Mouse (Mus musculus) A20 (cell line): ENCODE data around the gene I830077J02Rik.
"Not testable (repeated sequence)": the region's sequence is repeated elsewhere in the genome, so short reads cannot be mapped to it uniquely, and the experiment has no call there.

ENCODE experiments used
- DNase-seq: peaks from one replicate; pipeline ENCODE4 v3.0.0-alpha.2; 2011; ENCODE audit warnings: low read depth, low spot score

The I830077J02Rik gene

DNA sequence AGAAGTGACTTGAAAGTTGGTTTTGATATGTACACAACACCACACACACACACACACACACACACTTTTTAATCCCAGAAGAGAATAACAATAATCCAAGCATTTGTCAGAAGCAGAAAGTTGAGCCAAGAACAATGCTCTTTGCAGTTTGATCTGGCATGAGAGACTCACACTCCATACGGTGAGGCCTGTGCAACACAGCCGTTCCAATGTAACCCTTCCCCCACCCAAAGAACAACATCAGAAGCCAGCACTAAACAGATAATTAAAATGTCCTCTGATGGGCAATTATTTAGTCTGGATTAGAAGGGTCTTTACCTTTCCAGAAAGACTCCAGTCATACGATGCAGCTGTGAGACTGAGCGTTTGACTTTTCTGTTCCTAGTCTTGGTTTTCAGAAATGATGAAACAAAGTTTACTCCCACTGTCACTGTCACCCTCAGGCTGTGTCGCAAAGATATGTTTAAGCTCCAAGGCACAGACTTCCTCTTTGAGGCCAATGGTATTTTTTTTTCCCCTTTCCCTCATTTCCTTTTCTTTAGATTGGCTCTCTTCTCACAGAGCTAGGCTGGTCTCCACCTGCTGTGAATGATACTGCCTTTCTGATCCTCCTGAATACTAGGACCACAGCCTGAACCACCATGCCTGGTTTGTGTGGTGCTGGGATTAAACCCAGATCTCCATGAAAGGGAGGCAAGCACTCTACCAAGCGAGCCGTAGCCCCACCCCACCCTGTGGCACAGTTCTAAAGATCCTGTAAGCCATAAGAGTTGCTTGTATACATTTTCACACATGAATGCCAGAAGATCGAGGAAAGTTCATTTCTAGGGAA is at the start of gene I830077J02Rik:
Gene I830077J02Rik, minus strand, starts transcription at position 425 of the 832 bp plus-strand sequence.
- DNase-seq: no peak

DNA sequence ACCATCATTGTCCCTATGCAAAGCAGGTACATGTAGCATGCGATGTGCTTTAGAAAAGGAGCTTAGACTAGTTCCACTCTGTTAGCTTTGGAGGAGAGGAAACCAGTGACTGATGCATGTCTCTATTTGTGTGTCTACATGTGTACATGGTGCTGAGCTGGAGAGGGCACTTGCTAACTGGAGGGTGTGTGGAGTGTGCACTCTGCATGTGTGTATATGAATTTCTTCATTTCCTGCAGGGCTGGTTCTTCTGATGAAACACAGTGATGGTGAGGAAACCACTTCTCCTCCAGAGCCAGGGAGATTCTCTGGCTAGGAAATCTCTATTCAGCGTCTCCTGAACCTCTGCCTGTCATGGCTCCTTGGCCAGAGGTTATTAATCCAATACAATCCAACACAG is 41.7 kb upstream of the I830077J02Rik start:
- DNase-seq: no peak

DNA sequence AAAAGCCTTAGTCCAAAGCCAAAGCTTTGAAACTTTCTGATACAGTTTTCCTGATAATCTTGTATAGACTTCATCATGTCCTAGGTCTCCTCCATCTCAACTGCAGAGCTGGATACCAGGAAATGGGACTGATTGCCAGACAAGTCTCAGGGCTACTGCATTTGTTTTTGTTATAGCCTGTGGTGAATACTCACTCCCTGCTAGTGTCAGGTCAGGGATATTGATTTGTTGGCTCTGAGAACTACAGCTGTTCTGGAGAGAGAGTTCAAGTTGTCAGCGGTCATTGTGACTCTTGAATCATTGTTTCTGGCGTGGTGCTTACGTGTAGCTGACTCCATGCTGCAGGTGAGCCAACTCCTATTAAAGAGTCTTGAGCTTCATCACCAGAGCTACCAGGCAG is 40.9 kb upstream of the I830077J02Rik start, which contains the start of gene Ovgp1:
Gene Ovgp1, plus strand, starts transcription at position 301 of the 400 bp plus-strand sequence.
- no peak for DNase-seq

DNA sequence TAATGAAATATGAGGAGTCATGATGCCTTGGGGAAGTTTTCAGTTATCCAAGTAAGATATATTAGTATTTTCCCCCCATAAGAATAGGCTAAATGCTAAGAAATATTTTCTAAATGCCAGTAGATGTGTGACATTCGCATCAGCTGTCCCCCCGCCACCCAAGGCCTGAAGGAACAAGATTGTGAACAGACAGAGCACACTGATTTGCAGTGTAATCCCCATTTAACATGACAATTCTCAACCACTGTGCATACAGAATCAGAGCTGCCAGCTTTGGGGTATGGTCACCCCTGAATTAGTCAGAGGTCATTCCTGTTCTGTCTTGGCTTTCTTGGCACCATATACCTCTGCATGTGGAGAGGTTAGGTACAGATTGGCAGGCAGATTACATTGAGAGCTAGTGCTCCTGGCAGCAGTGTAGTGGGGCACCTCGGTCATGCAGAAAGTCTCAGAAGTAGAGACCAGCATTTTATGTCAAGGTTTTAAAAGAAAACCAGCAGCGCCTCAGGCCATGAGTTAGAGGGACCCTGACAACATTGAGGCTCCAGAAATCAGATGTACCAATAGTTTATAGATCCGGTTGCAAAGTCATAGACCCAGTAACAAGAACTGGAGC is 39.5 kb upstream of the I830077J02Rik start:
- no peak for DNase-seq

DNA sequence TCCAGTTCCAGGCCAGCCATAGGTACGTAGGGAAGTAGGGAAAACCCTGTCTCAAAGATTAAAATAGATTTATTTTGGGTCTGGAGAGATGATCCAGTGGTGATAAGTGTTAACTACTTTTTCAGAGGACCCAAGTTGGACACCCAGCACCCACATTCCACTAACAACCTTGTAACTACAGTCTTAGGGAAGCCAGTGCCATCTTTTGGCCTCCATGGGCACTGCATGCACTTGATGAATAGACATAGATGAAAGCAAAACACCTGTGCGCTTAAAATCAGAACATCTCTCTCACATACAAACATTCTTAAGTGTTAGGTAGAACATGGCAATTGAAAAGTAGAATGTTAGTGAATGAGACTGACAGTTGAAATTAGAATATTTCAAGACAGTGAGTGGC is 28.2 kb upstream of the I830077J02Rik start:
- peak; percentile 53 for DNase-seq

DNA sequence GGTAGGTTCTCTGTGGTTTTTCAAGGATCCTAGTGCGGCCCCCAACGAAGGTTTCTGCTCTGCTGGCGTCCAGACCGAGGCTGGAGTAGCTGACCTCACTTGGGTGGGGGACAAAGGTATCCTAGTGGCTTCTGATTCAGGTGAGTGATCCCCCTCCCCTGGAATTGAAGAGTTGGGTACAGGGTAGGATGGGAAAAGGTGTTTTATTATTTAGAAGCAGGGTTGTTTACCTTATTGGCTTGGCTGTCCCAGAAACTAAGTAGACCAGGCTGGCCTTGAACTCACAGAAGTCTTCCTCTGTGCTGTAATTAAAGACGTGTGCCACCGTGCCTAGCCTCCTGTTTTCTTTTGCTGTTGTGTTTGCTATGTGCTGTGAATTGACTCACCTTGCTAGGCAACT is 27.5 kb upstream of the I830077J02Rik start, which contains the start of gene Atp5f1:
Gene Atp5f1, minus strand, starts transcription at position 101 of the 400 bp plus-strand sequence.
- DNase-seq: no peak

DNA sequence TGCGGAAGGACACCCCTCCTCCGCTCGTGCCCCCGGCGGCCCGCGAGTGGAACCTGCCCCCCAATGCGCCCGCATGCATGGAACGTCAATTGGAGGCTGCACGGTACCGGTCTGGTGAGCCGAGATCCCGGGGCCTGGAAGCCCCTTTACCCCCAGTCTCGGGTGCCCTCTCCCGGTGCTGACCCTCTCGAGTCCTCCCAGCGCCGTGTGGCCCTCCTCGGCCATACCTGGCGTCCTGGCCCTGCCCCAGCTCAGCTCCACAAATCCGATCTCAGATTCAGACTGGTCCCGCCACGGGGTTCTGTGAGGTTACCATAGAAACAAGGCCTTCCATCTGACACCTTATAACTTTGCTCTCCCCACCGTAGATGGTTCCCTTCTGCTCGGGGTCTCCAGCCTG is 27.1 kb upstream of the I830077J02Rik start:
- no peak for DNase-seq

DNA sequence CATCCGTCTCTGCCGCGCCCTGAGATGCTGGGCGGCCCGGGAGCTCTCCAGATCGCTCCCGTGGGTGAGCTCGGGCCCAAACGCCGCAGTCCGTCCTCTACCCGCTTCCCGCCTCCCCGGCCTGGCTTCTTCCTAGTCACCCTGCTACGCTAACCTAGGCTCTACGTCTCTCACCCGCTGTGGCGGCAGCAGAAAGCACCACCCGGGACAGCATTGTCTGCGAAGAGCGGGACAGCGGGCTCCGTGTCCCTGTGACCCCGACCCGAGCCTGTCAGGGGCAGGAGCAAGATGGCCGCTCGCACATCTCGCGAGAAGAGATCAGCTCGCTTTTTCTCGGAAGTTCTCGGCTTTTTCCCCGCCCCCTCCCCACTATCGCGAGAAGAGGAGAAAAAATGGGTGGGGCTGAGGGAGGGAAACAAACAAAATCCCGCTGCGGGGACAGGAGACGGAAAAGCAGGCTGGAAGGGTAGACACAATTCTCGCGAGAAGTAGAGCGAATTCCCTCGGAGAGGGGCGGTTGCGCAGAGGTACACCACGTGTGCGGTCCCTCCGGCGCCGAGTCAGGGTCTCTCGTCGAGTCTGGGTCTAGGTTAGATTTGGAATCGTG is 26.6 kb upstream of the I830077J02Rik start, which contains the start of gene Wdr77:
Gene Wdr77, plus strand, starts transcription at position 396 of the 607 bp plus-strand sequence.
- peak; percentile 100 for DNase-seq

DNA sequence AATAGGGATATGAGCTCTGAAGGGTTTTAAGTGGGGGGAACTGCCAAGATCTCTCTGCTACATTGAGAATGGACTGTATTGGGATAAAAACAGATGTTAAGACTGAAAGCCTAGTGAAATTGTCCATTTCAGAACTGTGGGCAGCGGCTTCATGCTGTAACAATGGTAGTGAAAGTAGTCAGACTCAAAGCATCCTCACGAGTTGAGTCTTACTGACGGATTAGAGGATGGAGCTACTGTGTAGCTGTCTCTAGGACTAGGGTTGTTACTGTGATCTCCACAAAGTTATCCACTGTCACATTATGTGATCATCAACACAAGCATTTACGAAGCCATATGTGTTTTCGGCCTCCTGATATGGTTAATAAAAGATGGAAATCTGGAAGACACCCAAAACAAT is 25.7 kb upstream of the I830077J02Rik start:
- DNase-seq: no peak

DNA sequence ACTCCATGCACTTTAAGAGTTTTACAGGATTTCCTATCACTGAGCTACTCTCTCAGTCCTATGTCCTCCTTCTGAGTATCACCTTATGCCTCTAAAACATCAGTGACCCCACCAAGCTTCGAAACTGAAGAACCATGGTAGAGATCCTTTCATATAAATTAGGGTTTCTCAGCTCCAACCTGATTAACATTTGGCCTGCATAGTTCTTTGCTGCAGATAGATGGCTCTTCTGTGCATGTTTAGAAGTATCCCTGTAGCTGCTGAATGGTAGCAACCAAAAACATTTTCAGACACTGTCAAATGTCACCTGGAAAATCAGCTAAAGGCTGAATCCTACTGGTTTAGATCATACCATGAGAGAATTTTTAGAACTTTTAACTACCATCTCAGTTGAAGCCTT is 24.8 kb upstream of the I830077J02Rik start:
- no peak for DNase-seq

DNA sequence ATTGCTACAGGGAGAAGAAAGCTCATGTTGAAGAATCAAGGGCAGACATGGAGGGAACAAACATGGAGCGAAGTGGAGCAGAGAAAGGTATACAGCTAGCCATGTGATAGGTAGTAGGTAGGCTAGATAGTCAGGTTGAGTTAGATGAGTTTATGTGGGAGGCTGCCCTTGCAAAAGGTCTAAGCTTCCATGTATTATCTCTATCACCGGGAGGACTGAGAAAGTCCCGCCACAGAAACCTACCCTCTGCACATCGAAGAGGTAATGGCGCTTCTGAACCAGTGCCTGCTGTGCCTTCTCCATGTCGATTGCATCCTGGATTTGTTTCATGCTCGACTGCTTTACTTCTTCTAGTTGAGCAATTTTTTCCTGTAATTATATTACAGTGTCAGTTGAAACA is 18.9 kb upstream of the I830077J02Rik start:
- no peak for DNase-seq

DNA sequence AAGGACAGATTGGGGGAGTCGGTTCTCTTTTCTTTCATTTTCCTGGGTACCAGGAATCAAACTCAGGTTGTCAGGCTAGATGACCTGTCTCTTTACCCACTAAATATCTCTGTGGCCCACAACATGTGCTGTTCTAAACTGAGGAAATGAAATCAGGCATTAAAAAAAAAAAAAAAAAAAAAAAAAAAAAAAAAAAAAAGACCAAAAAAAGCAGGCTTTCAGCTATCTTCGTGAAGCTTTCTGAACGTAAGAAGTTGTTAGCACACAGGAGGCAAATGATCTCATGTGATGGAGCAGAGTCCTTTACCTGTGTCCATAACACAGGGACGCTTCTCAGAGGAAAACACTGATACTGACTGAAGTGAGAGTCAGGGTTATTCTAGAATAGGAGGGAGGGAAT is 3.6 kb upstream of the I830077J02Rik start:
- DNase-seq: no peak

DNA sequence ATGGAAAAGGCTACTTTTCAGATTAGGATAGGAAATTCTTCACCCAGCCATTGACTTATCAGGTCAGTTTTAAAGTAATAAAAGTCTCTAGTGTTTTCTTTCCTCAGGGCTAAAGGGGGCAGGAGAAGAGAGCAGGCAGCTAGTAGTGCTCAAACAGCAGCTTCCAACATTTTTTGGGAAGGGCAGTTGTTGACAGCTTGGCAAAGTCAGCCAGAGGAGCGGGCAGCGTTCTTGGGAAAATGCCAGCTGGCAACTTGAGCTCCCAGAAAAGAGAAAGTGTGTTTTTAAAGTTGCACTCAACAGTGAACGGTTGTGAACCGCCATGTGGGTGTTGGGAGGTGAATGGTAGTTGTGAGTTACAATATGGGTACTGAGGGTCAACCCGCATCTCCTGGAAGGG is 2.6 kb upstream of the I830077J02Rik start:
- DNase-seq: no peak

DNA sequence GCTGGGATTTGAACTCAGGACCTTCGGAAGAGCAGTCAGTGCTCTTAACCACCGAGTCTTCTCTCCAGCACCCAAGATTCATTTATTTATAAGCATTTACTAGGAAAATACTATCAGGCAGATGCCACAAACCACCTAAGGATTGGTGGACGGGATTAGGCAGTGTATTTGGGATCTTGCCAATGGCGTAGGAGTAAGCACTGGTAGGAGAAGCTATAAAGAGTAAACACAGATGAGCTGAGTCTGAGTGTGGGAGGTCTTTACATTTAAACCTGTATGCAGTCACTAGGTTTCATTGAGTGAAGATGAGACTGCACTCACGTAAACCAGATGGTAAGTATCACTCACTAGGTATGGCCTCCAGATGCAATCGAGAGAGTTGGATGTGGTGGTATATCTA is 1.5 kb upstream of the I830077J02Rik start:
- DNase-seq: no peak

DNA sequence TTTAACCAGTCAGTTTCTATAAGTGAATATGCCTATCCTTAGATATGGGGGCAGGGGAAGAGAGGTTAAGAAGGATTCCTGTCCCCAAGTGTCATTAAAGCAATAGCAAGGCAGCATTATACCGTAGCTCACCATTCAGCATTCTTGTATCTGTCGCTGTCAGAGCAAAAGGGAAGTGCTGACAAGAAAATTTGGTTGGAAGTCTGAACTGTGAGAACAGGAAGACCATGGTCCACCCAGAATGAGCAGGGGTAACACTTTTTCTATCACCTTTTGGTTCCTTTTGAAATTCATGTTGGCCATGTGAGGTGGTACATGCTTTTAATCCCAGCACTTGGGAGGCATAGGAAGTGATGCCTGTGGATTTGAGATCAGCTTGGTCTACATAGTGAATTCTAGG is 1.4 kb downstream of the I830077J02Rik start:
- no peak for DNase-seq

DNA sequence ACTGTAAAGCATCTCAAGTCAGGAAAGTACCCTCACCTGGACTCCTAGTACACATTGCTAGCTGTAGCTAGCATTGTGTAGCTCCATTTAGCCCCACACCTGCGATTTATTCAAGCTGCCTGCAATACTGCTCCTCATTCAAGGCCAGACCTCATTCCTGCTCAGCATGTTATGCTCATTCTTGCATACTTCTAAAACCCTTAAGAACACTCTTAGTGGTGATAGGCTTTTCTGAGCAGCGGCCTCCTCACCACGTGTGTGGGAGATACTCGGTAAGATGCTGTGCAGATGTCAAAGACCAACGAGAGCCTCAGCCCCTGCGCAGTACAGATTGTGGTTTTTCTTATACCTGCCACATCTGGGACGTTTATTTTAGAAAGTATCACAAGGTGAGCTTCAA is 2.6 kb downstream of the I830077J02Rik start:
- DNase-seq: peak; percentile 86

DNA sequence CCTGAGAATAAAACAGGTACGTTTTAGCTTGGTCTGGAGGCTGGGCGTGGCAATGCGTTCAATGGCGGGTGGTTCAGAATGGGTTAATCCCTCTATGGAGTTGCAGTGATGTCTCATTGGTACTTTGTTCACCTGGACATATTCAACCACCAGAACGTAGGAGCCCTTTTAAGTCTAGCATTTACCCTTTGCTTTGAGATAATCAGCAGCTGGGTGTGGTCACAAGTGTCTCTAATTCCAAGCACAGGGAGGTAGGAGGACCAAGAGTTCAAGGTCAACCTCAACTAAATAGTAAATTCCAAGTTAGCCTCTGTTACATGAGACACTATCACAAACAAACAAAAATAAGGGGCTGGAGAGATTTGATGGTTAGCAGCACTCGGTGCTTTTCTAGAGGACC is 3.7 kb downstream of the I830077J02Rik start:
- no peak for DNase-seq

DNA sequence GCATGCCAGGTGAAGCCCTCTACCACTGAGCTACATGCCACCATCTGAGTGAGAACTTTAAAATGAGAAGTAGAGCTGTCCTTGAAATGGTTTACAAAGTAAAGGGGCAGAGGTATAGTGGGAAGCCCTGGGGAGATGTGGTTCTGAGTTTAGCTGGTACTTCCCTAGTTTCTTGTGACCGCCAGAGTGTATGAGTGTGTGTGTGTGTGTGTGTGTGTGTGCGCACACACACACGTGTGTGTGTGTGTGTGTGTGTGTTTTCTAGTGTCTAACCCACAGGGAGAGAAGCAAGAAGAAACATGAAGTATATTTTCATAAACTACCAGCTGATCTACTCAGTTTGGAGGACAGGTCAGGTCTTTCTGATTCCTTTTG is 4.3 kb downstream of the I830077J02Rik start:
- no peak for DNase-seq

DNA sequence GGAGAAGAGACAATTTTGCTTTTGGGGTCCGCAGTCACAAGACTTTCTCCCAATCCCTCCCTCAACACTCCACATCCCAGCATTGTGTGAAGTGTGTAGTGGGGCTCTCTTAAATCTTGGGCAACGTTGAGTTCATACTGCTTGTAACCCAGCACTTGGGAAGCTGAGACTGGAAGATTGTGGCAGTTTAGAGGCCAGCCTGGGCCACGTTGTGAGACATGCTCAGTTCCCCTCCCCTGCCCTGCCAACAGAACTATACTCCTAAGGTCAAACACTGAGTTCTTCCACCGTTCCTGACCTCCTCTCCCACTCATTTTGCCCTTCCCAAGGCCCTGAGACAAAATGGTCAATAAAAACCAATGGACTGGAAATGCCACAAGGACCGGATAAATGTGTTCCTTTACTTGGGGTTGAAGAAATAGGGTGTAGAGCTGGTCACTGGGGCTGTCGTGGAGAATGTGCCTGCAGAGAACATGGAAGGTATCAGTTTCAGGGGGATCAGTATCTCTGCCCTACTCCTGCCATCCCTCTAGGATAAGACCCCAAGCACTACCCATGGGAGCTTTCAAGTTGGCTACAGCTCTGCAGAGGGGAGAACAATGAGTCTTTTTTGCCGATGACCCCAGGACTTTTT is 4.8 kb downstream of the I830077J02Rik start:
- no peak for DNase-seq

DNA sequence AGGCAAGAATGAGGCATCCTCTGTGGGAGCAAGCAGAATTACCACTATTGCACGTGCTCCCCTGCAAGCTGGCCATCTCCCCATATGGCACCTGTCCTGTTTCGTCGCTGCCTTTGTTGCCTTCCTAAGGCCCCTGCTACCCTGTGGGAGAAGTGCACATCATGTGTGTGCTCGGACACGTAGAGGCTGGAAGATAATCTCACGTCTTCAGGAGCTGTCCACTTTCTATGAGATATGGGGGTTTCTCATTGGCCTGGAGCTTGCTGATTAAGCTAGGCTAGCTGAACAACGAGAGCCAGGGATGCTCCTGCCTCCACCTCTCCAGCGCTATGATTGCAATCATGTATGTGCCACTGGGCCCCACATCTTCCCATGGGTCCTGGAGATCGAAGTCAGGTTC is 7.8 kb downstream of the I830077J02Rik start:
- no peak for DNase-seq

DNA sequence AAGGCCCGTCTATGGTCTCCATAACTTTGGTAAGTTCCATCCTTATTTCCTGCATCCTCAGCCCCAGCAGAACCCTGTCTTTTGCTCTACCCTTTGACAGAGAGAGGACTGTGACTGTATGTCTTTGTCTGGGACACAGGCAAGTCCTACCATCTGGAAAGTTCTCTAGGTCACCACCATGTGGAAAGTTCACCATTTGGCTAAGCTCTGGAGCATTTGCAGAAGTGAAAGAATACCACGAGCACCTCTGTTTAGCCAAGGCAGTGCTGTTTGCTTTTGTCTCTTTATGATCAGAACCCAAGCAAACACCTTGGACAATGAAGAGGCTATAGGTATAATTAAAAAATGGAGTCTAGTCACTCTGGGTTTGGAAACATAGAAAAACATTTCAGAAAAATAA is 10.5 kb downstream of the I830077J02Rik start:
- peak; percentile 56 for DNase-seq

DNA sequence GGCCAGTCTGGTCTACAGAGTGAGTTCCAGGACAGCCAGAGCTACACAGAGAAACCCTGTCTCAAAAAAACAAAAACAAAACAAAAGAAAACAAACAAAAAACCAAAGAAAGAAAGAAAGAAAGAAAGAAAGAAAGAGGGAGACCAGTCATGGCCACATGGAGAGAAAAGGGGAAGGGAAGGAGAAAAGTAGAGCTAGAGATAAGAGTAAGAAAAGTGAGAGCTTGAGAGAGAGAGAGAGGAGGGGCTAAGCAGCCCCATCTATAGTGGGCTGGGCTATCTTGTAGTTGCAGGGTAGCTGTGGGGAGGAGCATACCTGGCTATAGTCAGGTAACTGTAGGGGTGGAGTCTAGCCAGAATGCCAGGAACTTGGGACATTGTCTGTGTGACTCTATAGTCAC is 11.7 kb downstream of the I830077J02Rik start:
- not testable (repeated sequence) for DNase-seq
